Mouse (Mus musculus): ENCODE data around the gene Lactbl1. TPM values are rescaled to one million over a fixed set of nuclear protein-coding genes. Genes with fewer than 3 reads are reported as not detected.
A peak's percentile ranks its signal among the peaks of the same experiment; 100 is the strongest.

Lactbl1 gene
- total RNA-seq (2021): not detected
- long read RNA-seq, experiment 1: 0 reads
- long read RNA-seq, experiment 2: 0 reads

- no peak for DNase-seq
Observed at GRCm38 (mm10) chr4:136622388-136622787, at the start of gene Lactbl1. TSS of gene Lactbl1 (plus strand) at chr4:136622621.

GRCm38 (mm10) chr4:136581885-136582284, 40.5 kb upstream of the Lactbl1 start:
- DNase-seq: no peak

GRCm38 (mm10) chr4:136587221-136587827, 35.1 kb upstream of the Lactbl1 start:
- DNase-seq: no peak

- no peak for DNase-seq
Observed at GRCm38 (mm10) chr4:136588003-136588402, 34.4 kb upstream of the Lactbl1 start.

GRCm38 (mm10) chr4:136592111-136592510, 30.3 kb upstream of the Lactbl1 start:
- no peak for DNase-seq

- no peak for DNase-seq
Observed at GRCm38 (mm10) chr4:136594006-136594405, 28.4 kb upstream of the Lactbl1 start.

GRCm38 (mm10) chr4:136595221-136595620, 27.2 kb upstream of the Lactbl1 start:
- DNase-seq: no peak

- no peak for DNase-seq
Observed at GRCm38 (mm10) chr4:136598268-136598876, 24.0 kb upstream of the Lactbl1 start.

- DNase-seq: no peak
Observed at GRCm38 (mm10) chr4:136599869-136600268, 22.6 kb upstream of the Lactbl1 start.

GRCm38 (mm10) chr4:136600536-136600935, 21.9 kb upstream of the Lactbl1 start:
- no peak for DNase-seq

GRCm38 (mm10) chr4:136601476-136601875, 20.9 kb upstream of the Lactbl1 start:
- peak; percentile 75 for DNase-seq

- peak; percentile 45 for DNase-seq
Observed at GRCm38 (mm10) chr4:136602018-136602554, 20.3 kb upstream of the Lactbl1 start.

GRCm38 (mm10) chr4:136602568-136602967, 19.9 kb upstream of the Lactbl1 start, which contains the start of gene Kdm1a:
TSS of gene Kdm1a (minus strand) at chr4:136602723.
- DNase-seq: peak; percentile 97

GRCm38 (mm10) chr4:136605756-136606485, 16.5 kb upstream of the Lactbl1 start:
- no peak for DNase-seq

- DNase-seq: no peak
Observed at GRCm38 (mm10) chr4:136610387-136610856, 12.0 kb upstream of the Lactbl1 start, which contains the start of gene Tex46. TSS of gene Tex46 (plus strand) at chr4:136610437.

GRCm38 (mm10) chr4:136613657-136614056, 8.8 kb upstream of the Lactbl1 start:
- no peak for DNase-seq

GRCm38 (mm10) chr4:136621336-136621735, 1.1 kb upstream of the Lactbl1 start:
- peak; percentile 16 for DNase-seq

- DNase-seq: no peak
Observed at GRCm38 (mm10) chr4:136621956-136622355, 465 bp upstream of the Lactbl1 start.

- DNase-seq: no peak
Observed at GRCm38 (mm10) chr4:136626590-136626989, 4.2 kb downstream of the Lactbl1 start.

- DNase-seq: no peak
Observed at GRCm38 (mm10) chr4:136631237-136631994, 9.0 kb downstream of the Lactbl1 start.

- no peak for DNase-seq
Observed at GRCm38 (mm10) chr4:136635995-136636394, 13.6 kb downstream of the Lactbl1 start.

GRCm38 (mm10) chr4:136636511-136636910, 14.1 kb downstream of the Lactbl1 start:
- no peak for DNase-seq
